Mouse (Mus musculus): ENCODE measurements around the gene Cmtm8. TPM values are rescaled to one million over a fixed set of nuclear protein-coding genes. Genes with fewer than 3 reads are reported as not detected.

The Cmtm8 gene
- not detected for polyA plus RNA-seq (2012; fragmentation: generic; extraction: Trizol)
- long read RNA-seq, experiment 1: 0 reads
- long read RNA-seq, experiment 2: 0 reads

DNA sequence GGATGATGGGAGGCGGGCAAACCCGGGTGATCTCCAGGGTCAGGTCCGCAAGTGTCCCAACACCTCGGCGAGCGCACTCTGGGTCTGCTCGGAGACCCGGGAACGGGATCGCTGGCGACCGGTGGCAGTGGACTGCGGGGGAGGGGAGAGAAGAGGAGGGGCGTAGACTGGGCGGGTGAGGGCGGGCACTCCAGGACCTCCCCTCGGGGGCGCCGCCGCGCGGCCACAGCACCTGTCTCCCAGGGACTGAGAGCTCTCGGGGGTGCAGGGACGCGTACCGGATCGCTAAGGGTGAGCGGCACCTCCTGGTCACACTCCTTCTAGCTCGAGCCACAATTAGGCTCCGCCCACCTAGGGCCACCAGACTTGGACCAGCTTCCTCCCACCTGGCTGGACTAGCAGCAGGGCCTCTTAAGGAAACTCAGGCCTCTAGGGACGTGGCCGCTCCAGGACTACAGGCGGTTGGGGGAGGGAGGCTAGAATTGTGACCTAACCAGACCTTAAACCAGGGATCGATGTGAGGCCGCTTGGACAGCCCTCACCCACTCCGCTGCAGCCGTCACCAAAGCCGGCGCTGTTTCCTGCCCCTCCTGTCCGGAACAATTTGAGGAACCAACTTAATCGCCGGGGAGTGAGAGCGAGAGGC, at the start of gene Cmtm8:
Gene Cmtm8, minus strand, starts transcription at position 140 of the 646 bp plus-strand sequence.
- Histone ChIP-seq H3ac (ENCODE audit: control insufficient read depth, insufficient read length, low read depth) (no peak within 1 kb of the TSS), H3K79me3 (ENCODE audit: low read depth) (no peaks in the 10 kb centered on the region), H3K36me3 (ENCODE audit: control insufficient read depth, insufficient read depth) (no peaks in the 10 kb centered on the region), H3K79me2 (ENCODE audit: control insufficient read depth, insufficient read depth) (no peaks in the 10 kb centered on the region), H3K27me3 (ENCODE audit: control insufficient read depth, insufficient read depth, insufficient read length) (peaks cover 12% of the 10 kb centered on the region), H3K4me3 (ENCODE audit: insufficient read depth, poor library complexity, severe bottlenecking) (no peak within 1 kb of the TSS)
- no peak for TF ChIP-seq MYOD1 (IDR thresholded peaks at IDR 0.05; ENCODE audit: control insufficient read depth, insufficient read length, low read depth)
- no peak for TF ChIP-seq CEBPB (IDR thresholded peaks at IDR 0.05; ENCODE audit: low read depth)

DNA sequence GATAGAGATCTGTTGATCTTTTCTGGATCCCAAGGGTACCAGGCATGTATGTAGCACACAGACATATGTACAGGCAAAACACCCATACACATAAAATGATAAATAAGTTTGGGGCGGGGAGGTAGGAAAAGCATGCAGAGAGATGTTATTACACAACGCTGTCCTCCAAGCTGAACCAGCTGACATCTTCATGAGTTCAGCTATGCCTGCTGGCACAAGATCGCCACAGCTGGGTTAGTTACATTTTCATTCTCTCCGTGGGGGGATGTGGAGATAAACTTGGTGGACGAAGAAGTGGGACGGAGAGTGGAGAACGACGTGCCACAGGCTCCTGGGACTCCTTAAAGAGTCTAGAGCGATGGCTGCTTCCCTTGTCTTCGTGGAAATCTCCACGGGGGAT, 49.0 kb upstream of the Cmtm8 start:
- H3K79me2 ChIP-seq (ENCODE audit: control insufficient read depth, insufficient read depth): no peaks in the 10 kb centered on the region
- TF ChIP-seq MAX (IDR thresholded peaks at IDR 0.05) (no peak), FOSL1 (IDR thresholded peaks at IDR 0.05; ENCODE audit: insufficient read depth, low read length, poor library complexity, severe bottlenecking) (no peak), CEBPB (IDR thresholded peaks at IDR 0.05; ENCODE audit: low read depth) (no peak), CTCF (IDR thresholded peaks at IDR 0.05; ENCODE audit: control insufficient read depth, insufficient read depth, insufficient read length) (no peak), USF1 (IDR thresholded peaks at IDR 0.05; ENCODE audit: low read depth) (no peak), MYOG (IDR thresholded peaks at IDR 0.05; ENCODE audit: control insufficient read depth, extremely low read depth, insufficient read length) (no peak), MYOD1 (IDR thresholded peaks at IDR 0.05; ENCODE audit: control insufficient read depth, insufficient read length, low read depth) (no peak)
- H3ac ChIP-seq (ENCODE audit: control insufficient read depth, insufficient read length, low read depth): no peak overlapping the region
- no peaks in the 10 kb centered on the region for H3K36me3 ChIP-seq (ENCODE audit: control insufficient read depth, insufficient read depth)
- no peaks in the 10 kb centered on the region for H3K79me3 ChIP-seq (ENCODE audit: low read depth)
- no peak overlapping the region for H3K4me3 ChIP-seq (ENCODE audit: insufficient read depth, poor library complexity, severe bottlenecking)
- H3K27me3 ChIP-seq (ENCODE audit: control insufficient read depth, insufficient read depth, insufficient read length): peaks cover 4% of the 10 kb centered on the region

DNA sequence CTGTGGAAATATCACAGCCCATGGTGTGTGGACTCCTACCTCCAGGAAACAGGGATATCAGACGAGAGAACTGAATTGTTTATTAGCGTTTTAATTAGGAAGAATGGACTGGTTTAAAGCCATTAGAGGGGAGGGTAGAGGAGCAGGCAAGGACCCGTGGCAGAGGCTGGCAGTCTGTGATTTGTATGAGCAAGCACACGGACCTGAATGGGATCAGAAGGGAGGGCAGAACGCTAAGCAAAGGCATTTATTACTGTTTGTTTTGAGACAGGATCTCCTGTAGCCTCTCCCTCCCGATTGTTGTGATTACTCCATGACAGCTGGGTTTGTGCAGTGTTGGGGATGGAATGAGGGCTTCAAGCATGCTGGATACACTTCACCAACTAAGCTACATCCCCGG, 46.4 kb upstream of the Cmtm8 start:
- Histone ChIP-seq H3K36me3 (ENCODE audit: control insufficient read depth, insufficient read depth) (no peaks in the 10 kb centered on the region), H3K4me3 (ENCODE audit: insufficient read depth, poor library complexity, severe bottlenecking) (no peak overlapping the region)

DNA sequence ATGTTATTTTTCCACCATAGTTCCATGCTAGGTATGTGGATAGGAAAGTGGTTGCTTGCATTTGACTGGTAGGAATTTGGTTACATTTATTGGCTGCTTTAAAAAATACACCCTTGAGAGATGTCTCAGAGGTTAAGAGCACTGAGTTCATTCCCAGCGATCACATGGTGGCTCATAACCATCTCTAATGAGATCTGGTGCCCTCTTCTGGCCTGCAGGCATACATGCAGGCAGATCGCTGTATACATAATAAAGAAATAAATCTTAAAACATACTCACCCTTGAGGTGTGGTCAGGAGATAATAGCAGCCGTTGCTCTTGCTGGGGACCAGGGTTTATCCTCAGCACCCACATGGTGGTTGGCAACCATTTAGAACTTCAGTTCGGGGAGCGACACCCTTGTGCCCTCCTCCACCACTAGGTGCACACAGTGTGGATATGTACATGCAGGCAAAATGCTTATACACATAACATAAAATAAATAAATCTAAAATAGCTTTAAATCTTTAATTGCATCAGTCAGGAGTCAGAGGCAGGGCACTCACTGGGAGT, 45.0 kb upstream of the Cmtm8 start:
- Histone ChIP-seq H3ac (ENCODE audit: control insufficient read depth, insufficient read length, low read depth) (no peak overlapping the region), H3K27me3 (ENCODE audit: control insufficient read depth, insufficient read depth, insufficient read length) (peaks cover 4% of the 10 kb centered on the region), H3K36me3 (ENCODE audit: control insufficient read depth, insufficient read depth) (no peaks in the 10 kb centered on the region), H3K79me2 (ENCODE audit: control insufficient read depth, insufficient read depth) (no peaks in the 10 kb centered on the region), H3K79me3 (ENCODE audit: low read depth) (no peaks in the 10 kb centered on the region), H3K4me3 (ENCODE audit: insufficient read depth, poor library complexity, severe bottlenecking) (no peak overlapping the region)
- TF ChIP-seq MYOG (IDR thresholded peaks at IDR 0.05; ENCODE audit: control insufficient read depth, extremely low read depth, insufficient read length): no peak
- TF ChIP-seq CEBPB (IDR thresholded peaks at IDR 0.05; ENCODE audit: low read depth): no peak
- no peak for TF ChIP-seq CTCF (IDR thresholded peaks at IDR 0.05; ENCODE audit: control insufficient read depth, insufficient read depth, insufficient read length)
- TF ChIP-seq FOSL1 (IDR thresholded peaks at IDR 0.05; ENCODE audit: insufficient read depth, low read length, poor library complexity, severe bottlenecking): no peak
- TF ChIP-seq USF1 (IDR thresholded peaks at IDR 0.05; ENCODE audit: low read depth): peak; percentile 13
- no peak for TF ChIP-seq MYOD1 (IDR thresholded peaks at IDR 0.05; ENCODE audit: control insufficient read depth, insufficient read length, low read depth)

More for the DNA sequence above, 46.4 kb upstream of the Cmtm8 start:
- H3ac ChIP-seq (ENCODE audit: control insufficient read depth, insufficient read length, low read depth): no peak overlapping the region
- TF ChIP-seq CTCF (IDR thresholded peaks at IDR 0.05; ENCODE audit: control insufficient read depth, insufficient read depth, insufficient read length): no peak
- H3K79me2 ChIP-seq (ENCODE audit: control insufficient read depth, insufficient read depth): no peaks in the 10 kb centered on the region
- no peaks in the 10 kb centered on the region for H3K79me3 ChIP-seq (ENCODE audit: low read depth)
- peaks cover 4% of the 10 kb centered on the region for H3K27me3 ChIP-seq (ENCODE audit: control insufficient read depth, insufficient read depth, insufficient read length)

DNA sequence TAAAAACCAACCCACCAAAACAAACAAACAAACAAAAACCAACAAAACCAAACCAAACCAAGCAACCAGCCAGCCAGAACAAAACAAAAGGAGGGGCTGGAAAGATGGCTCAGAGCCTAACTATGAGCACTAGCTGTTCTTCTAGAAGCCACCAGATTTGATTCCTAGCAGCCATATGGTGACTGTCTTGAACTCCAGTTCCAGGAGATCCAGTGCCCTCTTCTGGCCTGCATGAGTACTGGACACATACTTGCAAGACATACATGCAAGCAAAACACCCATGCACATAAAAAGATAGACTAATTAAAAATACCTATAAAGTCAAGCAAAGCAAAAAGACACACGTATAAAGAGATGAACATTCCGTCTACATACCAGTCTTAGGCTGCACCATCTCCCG, 43.7 kb upstream of the Cmtm8 start:
- TF ChIP-seq MAX (IDR thresholded peaks at IDR 0.05): no peak
- no peak for TF ChIP-seq MYOD1 (IDR thresholded peaks at IDR 0.05; ENCODE audit: control insufficient read depth, insufficient read length, low read depth)
- no peak for TF ChIP-seq FOSL1 (IDR thresholded peaks at IDR 0.05; ENCODE audit: insufficient read depth, low read length, poor library complexity, severe bottlenecking)
- no peak for TF ChIP-seq CEBPB (IDR thresholded peaks at IDR 0.05; ENCODE audit: low read depth)
- no peak for TF ChIP-seq MYOG (IDR thresholded peaks at IDR 0.05; ENCODE audit: control insufficient read depth, extremely low read depth, insufficient read length)
- TF ChIP-seq CTCF (IDR thresholded peaks at IDR 0.05; ENCODE audit: control insufficient read depth, insufficient read depth, insufficient read length): peak; percentile 12
- no peak for TF ChIP-seq USF1 (IDR thresholded peaks at IDR 0.05; ENCODE audit: low read depth)
- no peak overlapping the region for H3ac ChIP-seq (ENCODE audit: control insufficient read depth, insufficient read length, low read depth)
- H3K79me3 ChIP-seq (ENCODE audit: low read depth): no peaks in the 10 kb centered on the region
- no peaks in the 10 kb centered on the region for H3K79me2 ChIP-seq (ENCODE audit: control insufficient read depth, insufficient read depth)
- H3K27me3 ChIP-seq (ENCODE audit: control insufficient read depth, insufficient read depth, insufficient read length): peaks cover 4% of the 10 kb centered on the region
- H3K36me3 ChIP-seq (ENCODE audit: control insufficient read depth, insufficient read depth): no peaks in the 10 kb centered on the region
- no peak overlapping the region for H3K4me3 ChIP-seq (ENCODE audit: insufficient read depth, poor library complexity, severe bottlenecking)

DNA sequence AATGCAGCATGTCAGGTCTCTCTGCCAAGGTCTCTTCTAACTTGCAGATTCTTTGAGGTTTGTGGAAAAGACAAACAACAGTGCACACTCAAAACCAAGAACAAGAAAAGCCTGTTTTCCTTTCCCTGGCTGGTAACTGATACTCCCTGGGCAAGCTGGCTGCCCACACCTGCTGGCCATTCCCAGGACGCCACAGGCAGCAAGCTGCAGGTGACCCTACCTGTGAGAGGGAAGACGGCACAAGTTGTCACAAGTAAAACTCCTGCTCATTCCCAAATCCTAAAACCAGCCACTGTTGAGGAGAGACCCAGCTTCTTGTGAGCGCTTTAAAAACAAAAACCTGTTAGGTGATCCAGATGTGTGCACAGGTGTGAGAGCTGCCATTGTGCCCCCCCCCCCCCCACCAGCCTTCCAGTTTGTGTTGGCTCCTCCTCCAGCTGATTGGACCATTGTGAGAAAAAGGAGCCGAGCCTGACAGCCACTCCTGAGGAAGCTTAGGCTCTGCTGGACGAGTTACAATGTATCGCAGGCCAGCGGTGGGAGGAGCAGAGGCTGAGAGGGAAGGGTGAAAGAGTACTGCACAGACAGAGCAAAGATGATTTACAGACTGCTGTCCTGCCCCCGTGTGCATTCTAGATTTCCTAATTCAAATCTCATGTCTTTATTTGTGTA, 42.2 kb upstream of the Cmtm8 start:
- no peak overlapping the region for H3ac ChIP-seq (ENCODE audit: control insufficient read depth, insufficient read length, low read depth)
- H3K79me3 ChIP-seq (ENCODE audit: low read depth): no peaks in the 10 kb centered on the region
- H3K36me3 ChIP-seq (ENCODE audit: control insufficient read depth, insufficient read depth): no peaks in the 10 kb centered on the region
- H3K4me3 ChIP-seq (ENCODE audit: insufficient read depth, poor library complexity, severe bottlenecking): no peak overlapping the region
- no peaks in the 10 kb centered on the region for H3K79me2 ChIP-seq (ENCODE audit: control insufficient read depth, insufficient read depth)
- peaks cover under 1% of the 10 kb centered on the region for H3K27me3 ChIP-seq (ENCODE audit: control insufficient read depth, insufficient read depth, insufficient read length)
- no peak for TF ChIP-seq MYOD1 (IDR thresholded peaks at IDR 0.05; ENCODE audit: control insufficient read depth, insufficient read length, low read depth)
- TF ChIP-seq FOSL1 (IDR thresholded peaks at IDR 0.05; ENCODE audit: insufficient read depth, low read length, poor library complexity, severe bottlenecking): no peak
- TF ChIP-seq CEBPB (IDR thresholded peaks at IDR 0.05; ENCODE audit: low read depth): no peak
- no peak for TF ChIP-seq CTCF (IDR thresholded peaks at IDR 0.05; ENCODE audit: control insufficient read depth, insufficient read depth, insufficient read length)
- no peak for TF ChIP-seq MAX (IDR thresholded peaks at IDR 0.05)
- TF ChIP-seq MYOG (IDR thresholded peaks at IDR 0.05; ENCODE audit: control insufficient read depth, extremely low read depth, insufficient read length): no peak
- TF ChIP-seq USF1 (IDR thresholded peaks at IDR 0.05; ENCODE audit: low read depth): no peak
